Mouse (Mus musculus): ENCODE measurements at regions not wholly inside any gene's neighbourhood (a gene's known extent, or its start where the extent isn't known, plus 50 kb on each side); places are given as distances from the start of the nearest gene placed in this dataset.

- DNase-seq: no peak
Observed at GRCm38 (mm10) chr10:25118674-25119670, 188.7 kb downstream of the Akap7 start.

- DNase-seq: no peak
Observed at GRCm38 (mm10) chr10:25114316-25114715, 187.0 kb upstream of the Arg1 start.

- no peak for DNase-seq
Observed at GRCm38 (mm10) chr10:25112449-25113171, 185.3 kb upstream of the Arg1 start.

GRCm38 (mm10) chr10:25111636-25112422 lies 184.5 kb upstream of the Arg1 start:
- no peak for DNase-seq

GRCm38 (mm10) chr10:25111181-25111580 lies 183.9 kb upstream of the Arg1 start:
- no peak for DNase-seq

- no peak for DNase-seq
Observed at GRCm38 (mm10) chr10:25098070-25098469, 170.8 kb upstream of the Arg1 start.

- DNase-seq: no peak
Observed at GRCm38 (mm10) chr10:25089705-25090386, 162.6 kb upstream of the Arg1 start.

GRCm38 (mm10) chr10:25086745-25087144 lies 159.5 kb upstream of the Arg1 start:
- DNase-seq: no peak

GRCm38 (mm10) chr10:25082930-25083329 lies 155.6 kb upstream of the Arg1 start:
- DNase-seq: no peak

- no peak for DNase-seq
Observed at GRCm38 (mm10) chr10:25072617-25073016, 145.3 kb upstream of the Arg1 start.

GRCm38 (mm10) chr10:25068301-25068700 lies 141.0 kb upstream of the Arg1 start:
- no peak for DNase-seq

- DNase-seq: peak; percentile 40
Observed at GRCm38 (mm10) chr10:25064701-25065362, 137.5 kb upstream of the Arg1 start.

GRCm38 (mm10) chr10:25061402-25062055 lies 134.2 kb upstream of the Arg1 start:
- no peak for DNase-seq

GRCm38 (mm10) chr10:25058694-25059093 lies 131.4 kb upstream of the Arg1 start:
- no peak for DNase-seq

- DNase-seq: no peak
Observed at GRCm38 (mm10) chr10:25051998-25052397, 124.7 kb upstream of the Arg1 start.

- no peak for DNase-seq
Observed at GRCm38 (mm10) chr10:25051368-25051874, 124.1 kb upstream of the Arg1 start.

GRCm38 (mm10) chr10:25041221-25041620 lies 113.9 kb upstream of the Arg1 start:
- DNase-seq: no peak

- DNase-seq: no peak
Observed at GRCm38 (mm10) chr10:25039926-25040325, 112.6 kb upstream of the Arg1 start.

- no peak for DNase-seq
Observed at GRCm38 (mm10) chr10:25036928-25037327, 109.6 kb upstream of the Arg1 start.

- no peak for DNase-seq
Observed at GRCm38 (mm10) chr10:25035363-25035762, 108.1 kb upstream of the Arg1 start.

Data from adrenal gland, postnatal 25 days (tissue).